Mouse (Mus musculus): ENCODE results near the gene Prdm2. TPM values are rescaled to one million over a fixed set of nuclear protein-coding genes. Genes with fewer than 3 reads are reported as not detected.

Prdm2 gene
- polyA plus RNA-seq, 1 experiment from 2014 or later = 16.0 TPM

- H3K27me3 ChIP-seq (ENCODE audit: poor library complexity, severe bottlenecking) = no peaks in the 10 kb centered on the region
- no peak for DNase-seq (ENCODE audit: extremely low spot score, low spot score)
- H3K36me3 ChIP-seq (replicated peaks) = no peaks in the 10 kb centered on the region
- WGBS = 93% methylated on average over 12 of the region's 12 CpGs
- H3K27ac ChIP-seq = no peak overlapping the region
- no peaks in the 10 kb centered on the region for H3K4me1 ChIP-seq
- H3K9me3 ChIP-seq = no peaks in the 10 kb centered on the region
- no peak overlapping the region for H3K4me3 ChIP-seq
Measured at GRCm38 (mm10) chr4:143058765-143059344, 153.9 kb downstream of the Prdm2 start.

Small RNA genes lying within 50 kb of the gene (microRNA-seq; reads per million reads assigned to microRNA genes)
- 3.9 reads per million, percentile 8 among the genes with 10 or more reads in this experiment for gene Mir7021

Other genes starting within 250 kb of the Prdm2 start
- 63.6 and 64.9 TPM in 2 replicates for gene Pdpn, start 86.6 kb upstream of the Prdm2 start, polyA plus RNA-seq (2016; fragmentation: Nextera tagmentation; extraction: Ambion mirVana)
- gene Lrrc38, start 136.8 kb upstream of the Prdm2 start, polyA plus RNA-seq (2016; fragmentation: Nextera tagmentation; extraction: Ambion mirVana) = 0.12 TPM in 1 of 2 replicates, not detected in the other
- gene Pramel1, start 181.4 kb upstream of the Prdm2 start, polyA plus RNA-seq (2016; fragmentation: Nextera tagmentation; extraction: Ambion mirVana) = not detected in 2 replicates
- 16.4 and 17.2 TPM in 2 replicates for gene Pramef8, start 199.4 kb upstream of the Prdm2 start, polyA plus RNA-seq (2016; fragmentation: Nextera tagmentation; extraction: Ambion mirVana)
- not detected in 2 replicates for gene Oog4, start 237.3 kb upstream of the Prdm2 start, polyA plus RNA-seq (2016; fragmentation: Nextera tagmentation; extraction: Ambion mirVana)

All from forebrain, embryonic 10.5 days (tissue).